Mouse (Mus musculus) ES-Bruce4 (cell line): Measurements from ENCODE around the gene Olfr1380.
"Not testable (repeated sequence)": the region's sequence is repeated elsewhere in the genome, so short reads cannot be mapped to it uniquely, and the experiment has no call there.

Experiments
- CTCF ChIP-seq: IDR thresholded peaks from one replicate; pipeline ENCODE4 v1.8.1; 2011; ENCODE audit warnings: low read depth, low read length
- EP300 ChIP-seq: IDR thresholded peaks from 2 replicates; pipeline ENCODE4 v1.6.1; 2011; ENCODE audit warnings: low read depth, low read length; ENCODE audit not compliant: insufficient read depth
- POLR2A ChIP-seq: IDR thresholded peaks from one replicate; pipeline ENCODE4 v1.8.1; 2011; ENCODE audit warnings: low read length; ENCODE audit not compliant: insufficient read depth

DNA sequence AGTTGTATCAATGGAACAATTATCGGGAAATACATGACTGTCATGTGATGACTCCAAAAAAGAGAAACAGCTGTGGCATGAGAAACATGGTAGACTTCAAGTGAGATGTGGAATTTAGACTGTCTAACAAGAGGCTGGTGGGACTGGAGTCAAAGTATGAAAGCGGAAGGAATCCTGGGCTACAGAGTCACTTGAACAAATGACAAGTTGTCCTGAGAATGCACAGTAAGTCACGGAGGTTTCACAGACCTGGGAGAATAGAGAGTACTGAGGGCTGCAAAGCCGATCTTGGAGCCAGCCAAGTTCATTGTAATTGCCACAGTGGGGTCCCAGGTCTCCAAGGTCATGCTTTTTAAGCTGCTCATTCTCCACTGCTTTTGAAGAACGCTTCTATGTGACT lies at the start of gene Olfr1380:
- TF ChIP-seq CTCF, EP300, POLR2A: not testable (repeated sequence)
